Mouse (Mus musculus) intestine, embryonic 14.5 days (tissue): Measurements from ENCODE around the gene Hlcs. TPM values are rescaled to one million over a fixed set of nuclear protein-coding genes. Genes with fewer than 3 reads are reported as not detected.

ENCODE experiments used
- ATAC-seq: fragments of 200-750 bp; cut with Nextera tagmentation; replicated peaks from 2 replicates; pipeline ENCODE4 v1.8.0; 2017; ENCODE audit warnings: low read depth, moderate number of reproducible peaks, moderate TSS enrichment, moderate library complexity; ENCODE audit not compliant: low FRiP score, low TSS enrichment
- DNase-seq: peaks from one replicate; pipeline ENCODE4 v3.0.0-alpha.2; 2018; ENCODE audit warnings: low spot score
- H3K27ac ChIP-seq: fragments of 300-500 bp; sonication (generic); 2 replicates; pipeline ENCODE4 v1.5.1; 2014; ENCODE audit warnings: low read depth, mild to moderate bottlenecking, control low read depth
- H3K27me3 ChIP-seq: fragments of 300-500 bp; sonication (generic); replicated peaks from 2 replicates; pipeline ENCODE4 v1.6.1; 2014; ENCODE audit warnings: low read length, control low read depth; ENCODE audit not compliant: control insufficient read depth, insufficient read depth
- H3K36me3 ChIP-seq: fragments of 300-500 bp; sonication (generic); 2 replicates; pipeline ENCODE4 v1.6.1; 2014; ENCODE audit warnings: low read length, control low read depth; ENCODE audit not compliant: control insufficient read depth, insufficient read depth
- H3K4me1 ChIP-seq: fragments of 300-500 bp; sonication (generic); replicated peaks from 2 replicates; pipeline ENCODE4 v1.6.1; 2014; ENCODE audit warnings: low read length, control low read depth, mixed read lengths; ENCODE audit not compliant: control insufficient read depth, insufficient read depth
- H3K4me2 ChIP-seq: fragments of 300-500 bp; sonication (generic); 2 replicates; pipeline ENCODE4 v1.6.1; 2014; ENCODE audit warnings: low read length
- H3K4me3 ChIP-seq: fragments of 300-500 bp; sonication (generic); 2 replicates; pipeline ENCODE4 v1.5.1; 2014; ENCODE audit warnings: low read depth, low read length, control low read depth, mixed read lengths
- H3K9ac ChIP-seq: fragments of 300-500 bp; sonication (generic); 2 replicates; pipeline ENCODE4 v1.6.1; 2014; ENCODE audit warnings: mild to moderate bottlenecking, low read length
- H3K9me3 ChIP-seq: fragments of 300-500 bp; sonication (generic); 2 replicates; pipeline ENCODE4 v1.6.1; 2016; ENCODE audit warnings: low read length, control low read depth; ENCODE audit not compliant: control insufficient read depth
- WGBS: fragments of 180-500 bp; shearing (Covaris S2); extraction: QIAGEN DNeasy Blood & Tissue Kit; methylation state at CpG from one replicate; pipeline ENCODE4 v1.1.7; 2014; 5-methylcytosine and 5-hydroxymethylcytosine counted together
- polyA plus RNA-seq: library from polyadenylated mRNA; unstranded; fragments of >200 nt; fragmentation: Nextera tagmentation; extraction: Ambion mirVana; gene quantifications from 2 replicates; pipeline ENCODE4 v1.2.1, GENCODE M21; 2014

Gene Hlcs
- polyA plus RNA-seq, 1 experiment from 2014 or later, result 8.9 TPM

DNA sequence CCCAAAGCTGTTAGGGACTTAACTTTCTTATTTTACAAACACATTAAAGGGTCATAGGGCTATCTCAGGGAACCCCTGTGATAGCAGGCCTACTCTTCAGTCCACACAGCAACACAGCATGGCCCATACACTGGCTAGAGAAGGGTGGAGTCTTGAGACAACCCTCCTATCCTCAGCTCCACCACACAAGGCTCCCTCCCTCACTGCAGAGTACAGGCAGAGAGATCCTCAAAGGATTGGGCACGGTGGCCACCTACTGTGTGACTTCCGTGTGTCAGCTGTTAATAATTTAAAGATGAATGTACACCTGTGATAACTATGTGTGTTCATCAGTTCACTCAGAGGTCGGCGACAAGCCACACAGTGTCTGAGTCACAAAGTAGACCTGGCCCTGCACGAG, 112.0 kb downstream of the Hlcs start:
- WGBS, result 51% methylated on average over 5 of the region's 5 CpGs
- Histone ChIP-seq H3K9me3 (no peaks in the 10 kb centered on the region), H3K9ac (no peak overlapping the region), H3K36me3 (no peaks in the 10 kb centered on the region), H3K4me1 (no peaks in the 10 kb centered on the region), H3K27ac (no peak overlapping the region), H3K4me2 (no peak overlapping the region), H3K4me3 (no peak overlapping the region), H3K27me3 (no peaks in the 10 kb centered on the region)
- DNase-seq (no peak), ATAC-seq (peak; percentile 44; the same call in 1 of the 2 replicates)

DNA sequence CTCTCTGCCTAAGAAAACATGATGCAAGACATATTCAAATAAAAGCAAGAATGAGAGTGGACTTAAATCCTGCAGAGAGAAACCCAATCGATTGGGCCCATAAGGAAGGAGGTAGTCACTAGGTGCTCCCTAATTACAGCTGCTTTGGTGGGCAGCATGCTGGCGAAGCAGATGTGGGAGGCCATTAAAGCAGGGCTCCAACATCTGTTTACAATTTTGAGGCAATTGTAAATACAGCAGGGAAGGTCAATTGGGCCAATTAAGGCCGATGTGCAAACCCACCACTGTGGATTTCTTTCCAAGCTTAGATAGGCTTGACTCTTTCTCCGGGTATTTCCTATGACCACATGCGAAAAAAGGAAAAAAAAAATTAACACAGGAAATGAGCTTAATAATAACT, 117.5 kb downstream of the Hlcs start:
- ATAC-seq (no peak), DNase-seq (no peak)
- no peak overlapping the region for H3K27ac ChIP-seq
- no peak overlapping the region for H3K4me2 ChIP-seq
- 36% methylated on average over 5 of the region's 5 CpGs for WGBS
- H3K9ac ChIP-seq, result no peak overlapping the region
- no peak overlapping the region for H3K4me3 ChIP-seq
- no peaks in the 10 kb centered on the region for H3K9me3 ChIP-seq
- H3K27me3 ChIP-seq, result no peaks in the 10 kb centered on the region
- no peaks in the 10 kb centered on the region; the same call in 1 of the 2 replicates for H3K4me1 ChIP-seq
- H3K36me3 ChIP-seq, result no peaks in the 10 kb centered on the region

DNA sequence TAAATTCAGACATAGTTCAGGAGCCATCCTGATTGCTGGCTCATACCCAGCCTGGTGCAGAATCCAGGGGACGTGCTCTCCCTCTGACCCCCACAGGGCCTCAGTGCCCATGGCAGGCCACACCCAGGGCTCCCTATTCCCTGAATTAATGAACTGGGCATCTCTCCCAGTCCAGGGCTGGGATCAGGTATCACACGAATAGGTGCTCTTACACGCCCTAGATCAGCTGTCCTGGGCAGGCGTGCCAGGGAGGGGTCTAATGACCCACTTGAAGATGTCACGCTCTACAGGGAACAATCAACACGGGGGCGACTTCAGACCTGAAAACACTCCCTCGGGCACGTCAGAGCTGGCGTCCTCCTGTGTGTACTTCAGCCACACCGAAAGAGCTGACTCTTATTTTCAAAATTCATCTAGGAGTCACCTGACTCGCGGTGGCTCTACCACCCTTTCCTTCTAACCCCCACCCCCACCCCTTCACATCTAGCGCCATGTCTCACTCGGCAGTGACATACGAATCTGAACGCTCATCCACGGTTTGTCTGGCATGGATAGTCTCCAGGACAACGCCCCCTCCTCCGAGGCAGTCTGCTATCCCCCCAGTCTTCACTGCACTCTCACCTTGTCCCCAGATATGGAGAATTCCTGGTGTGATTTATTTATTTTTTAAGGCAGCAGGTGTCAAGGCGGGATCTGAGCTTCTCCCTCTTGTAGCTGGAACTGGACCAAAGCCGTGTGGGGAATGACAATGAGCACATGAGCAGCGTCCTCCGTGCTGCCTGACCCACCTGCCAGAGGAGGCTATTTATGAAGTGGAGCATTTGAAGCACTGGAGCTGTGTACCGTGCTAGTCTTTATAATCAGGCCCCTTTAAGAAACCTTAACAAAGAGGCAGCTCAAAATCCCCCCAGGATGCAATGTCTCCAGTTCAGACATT, 121.7 kb downstream of the Hlcs start:
- no peak for DNase-seq
- H3K27ac ChIP-seq, result no peak overlapping the region
- H3K4me3 ChIP-seq, result no peak overlapping the region
- no peak overlapping the region for H3K9ac ChIP-seq
- H3K27me3 ChIP-seq, result no peaks in the 10 kb centered on the region
- no peaks in the 10 kb centered on the region; the same call in 1 of the 2 replicates for H3K4me1 ChIP-seq
- 83% methylated on average over 25 of the region's 25 CpGs for WGBS
- H3K4me2 ChIP-seq, result no peak overlapping the region
- H3K9me3 ChIP-seq, result no peaks in the 10 kb centered on the region
- no peaks in the 10 kb centered on the region for H3K36me3 ChIP-seq
- no peak for ATAC-seq

DNA sequence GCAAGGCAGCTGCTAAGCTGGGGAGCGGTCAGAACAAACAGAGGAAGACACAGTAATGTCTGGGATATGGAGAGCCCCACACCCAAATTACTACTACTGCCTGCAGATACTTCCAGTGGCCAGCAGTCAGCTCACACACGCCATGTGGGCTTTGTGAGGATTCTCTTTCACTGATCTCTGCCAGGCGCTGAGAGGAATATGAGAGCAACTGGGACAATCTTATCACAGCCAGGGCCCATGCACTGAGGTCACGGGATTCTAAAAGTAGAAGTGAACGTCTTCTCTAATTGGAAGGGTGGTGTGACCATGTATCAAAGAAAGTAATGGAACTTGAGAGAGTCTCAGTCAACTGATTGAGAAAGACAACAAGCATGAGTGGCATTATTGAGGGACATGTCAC, 123.1 kb downstream of the Hlcs start:
- Histone ChIP-seq H3K4me3 (no peak overlapping the region), H3K9me3 (no peaks in the 10 kb centered on the region), H3K27ac (no peak overlapping the region), H3K27me3 (no peaks in the 10 kb centered on the region), H3K4me1 (no peaks in the 10 kb centered on the region; the same call in 1 of the 2 replicates), H3K36me3 (no peaks in the 10 kb centered on the region), H3K4me2 (no peak overlapping the region), H3K9ac (no peak overlapping the region)
- DNase-seq (no peak), ATAC-seq (no peak)
- WGBS, result 88% methylated on average over 5 of the region's 5 CpGs

DNA sequence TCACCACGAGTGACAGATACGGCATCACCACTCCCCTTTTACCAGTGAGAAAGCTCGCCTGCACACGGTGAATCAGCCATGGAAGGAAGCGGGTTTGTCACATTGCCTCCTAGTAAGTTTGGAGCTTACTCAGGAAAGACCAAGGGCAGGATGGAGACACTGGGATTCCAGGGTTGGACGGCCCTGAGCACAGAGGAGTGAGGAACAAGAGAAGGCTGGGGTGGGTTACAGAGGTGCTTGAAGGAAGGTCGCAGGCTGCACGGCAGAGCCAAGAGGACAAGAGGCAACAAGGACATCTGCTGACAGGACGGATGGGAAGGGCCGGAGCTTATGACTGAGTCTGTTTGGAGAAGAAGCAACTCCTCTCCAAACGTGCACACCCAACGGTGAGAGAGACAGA, 126.8 kb downstream of the Hlcs start:
- Histone ChIP-seq H3K9me3 (no peaks in the 10 kb centered on the region), H3K4me1 (no peaks in the 10 kb centered on the region), H3K4me2 (no peak overlapping the region), H3K4me3 (no peak overlapping the region), H3K9ac (no peak overlapping the region), H3K27me3 (no peaks in the 10 kb centered on the region), H3K36me3 (no peaks in the 10 kb centered on the region), H3K27ac (no peak overlapping the region)
- ATAC-seq (no peak), DNase-seq (no peak)
- WGBS, result 74% methylated on average over 12 of the region's 12 CpGs

DNA sequence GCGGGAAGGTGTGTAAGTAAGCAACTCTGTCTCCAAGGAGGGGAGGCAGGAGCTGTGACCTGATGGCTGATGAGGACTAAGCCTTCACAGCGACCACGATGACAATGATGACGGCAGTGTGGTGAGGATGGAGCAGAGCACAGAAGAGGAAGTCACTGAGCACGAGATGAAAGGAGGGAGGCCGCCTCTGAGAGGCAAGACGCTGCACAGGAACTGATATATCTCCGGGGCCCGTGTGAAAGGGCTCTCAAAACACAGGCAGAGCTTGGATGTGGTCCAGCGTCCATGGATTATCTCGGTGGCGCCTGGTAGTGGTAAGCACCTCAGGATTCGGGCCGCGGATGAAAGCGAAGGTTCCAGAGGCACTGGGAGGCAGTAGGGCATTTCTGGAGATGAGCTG, 127.9 kb downstream of the Hlcs start:
- Histone ChIP-seq H3K36me3 (no peaks in the 10 kb centered on the region), H3K9ac (no peak overlapping the region), H3K4me3 (no peak overlapping the region), H3K4me1 (no peaks in the 10 kb centered on the region), H3K27ac (no peak overlapping the region), H3K9me3 (no peaks in the 10 kb centered on the region), H3K4me2 (no peak overlapping the region), H3K27me3 (no peaks in the 10 kb centered on the region)
- 46% methylated on average over 16 of the region's 16 CpGs for WGBS
- DNase-seq (no peak), ATAC-seq (no peak)

DNA sequence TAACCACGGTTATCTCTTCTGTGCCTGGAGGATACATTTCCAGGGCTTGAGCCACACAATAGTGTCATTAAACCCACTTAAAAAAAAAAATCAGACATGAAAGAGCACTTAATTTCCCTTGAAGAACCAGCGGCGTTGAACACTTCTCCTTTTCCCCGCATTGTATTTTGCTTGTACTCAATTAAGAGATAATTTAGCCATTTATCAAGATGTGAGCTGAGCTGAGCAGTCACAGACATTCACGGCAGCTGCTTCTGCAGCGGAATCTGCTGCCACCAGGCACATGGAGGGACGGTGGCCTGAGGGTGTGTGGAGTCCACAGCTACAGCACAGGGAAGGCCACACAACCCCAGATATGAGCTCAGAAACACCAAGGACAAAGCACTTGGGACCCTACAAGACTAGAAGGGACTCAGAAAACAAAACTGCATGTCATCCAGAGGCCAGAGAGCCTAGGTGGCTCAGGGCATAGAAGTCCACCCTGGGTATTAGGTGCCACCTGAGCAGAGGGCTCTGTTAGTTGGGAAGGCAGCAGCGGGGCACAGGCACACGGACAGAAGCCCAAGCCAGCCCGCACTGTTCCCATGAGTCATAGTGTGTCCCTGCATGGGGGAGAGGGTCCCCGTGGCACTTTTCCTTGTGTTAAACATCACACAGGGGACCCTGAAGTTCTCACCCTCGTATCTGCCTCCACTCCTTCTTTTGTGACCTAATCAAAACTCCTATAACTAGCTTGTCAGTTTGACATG, 133.1 kb downstream of the Hlcs start:
- Histone ChIP-seq H3K4me3 (no peak overlapping the region), H3K27ac (no peak overlapping the region), H3K9ac (no peak overlapping the region), H3K27me3 (0 out of 2 replicates have a peak, but pooled peaks cover 7% of the 10 kb centered on the region), H3K9me3 (no peaks in the 10 kb centered on the region), H3K4me2 (no peak overlapping the region), H3K4me1 (0 out of 2 replicates have a peak, but pooled peaks cover 4% of the 10 kb centered on the region), H3K36me3 (no peaks in the 10 kb centered on the region)
- no peak for ATAC-seq
- 61% methylated on average over 12 of the region's 12 CpGs for WGBS
- no peak for DNase-seq

DNA sequence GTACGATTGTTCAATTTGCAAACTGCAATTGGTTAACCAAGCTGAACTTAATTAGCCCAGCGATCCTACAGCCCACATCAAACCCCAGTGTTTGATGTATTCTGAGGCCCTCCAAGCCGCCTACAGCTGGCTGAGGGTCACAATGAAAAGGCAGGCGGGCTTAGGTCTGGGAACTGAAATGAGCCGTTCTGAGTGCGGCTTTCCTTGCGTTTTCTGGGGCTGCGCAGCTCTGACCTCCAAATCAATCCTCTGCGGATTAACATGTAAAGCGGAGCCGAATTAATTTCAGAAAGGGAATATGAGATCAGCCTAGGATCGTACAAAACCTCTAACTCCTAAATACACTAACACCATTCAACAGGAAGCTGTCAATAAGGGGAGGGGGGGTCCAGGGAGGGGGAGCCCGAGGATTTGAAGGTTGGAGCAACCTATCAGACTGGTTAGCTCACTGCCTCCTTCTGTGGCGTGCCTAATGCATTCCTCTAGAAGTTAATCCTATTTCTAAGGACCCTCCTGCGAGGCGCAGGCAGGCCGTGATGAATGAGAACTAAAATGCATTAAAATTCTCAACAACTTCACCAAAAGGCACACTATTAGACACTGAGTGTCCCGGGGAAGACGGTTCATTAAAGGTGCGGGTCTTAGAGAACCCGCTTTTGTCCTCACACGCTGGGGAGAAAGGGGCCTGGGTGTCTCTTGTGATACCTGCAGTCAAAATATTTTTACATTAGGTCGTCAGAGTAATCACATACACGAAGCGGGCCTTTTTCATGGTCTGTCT, 133.8 kb downstream of the Hlcs start:
- no peak overlapping the region for H3K4me2 ChIP-seq
- H3K27ac ChIP-seq, result no peak overlapping the region
- H3K27me3 ChIP-seq, result 0 out of 2 replicates have a peak, but pooled peaks cover 7% of the 10 kb centered on the region
- H3K9me3 ChIP-seq, result no peaks in the 10 kb centered on the region
- H3K4me3 ChIP-seq, result no peak overlapping the region
- no peak for ATAC-seq
- no peak for DNase-seq
- 0 out of 2 replicates have a peak, but pooled peaks cover 4% of the 10 kb centered on the region for H3K4me1 ChIP-seq
- WGBS, result 43% methylated on average over 25 of the region's 25 CpGs
- no peak overlapping the region for H3K9ac ChIP-seq
- no peaks in the 10 kb centered on the region for H3K36me3 ChIP-seq
